Mouse (Mus musculus) forebrain, embryonic 16.5 days (tissue): ENCODE data around the gene E130308A19Rik. TPM values are rescaled to one million over a fixed set of nuclear protein-coding genes. Genes with fewer than 3 reads are reported as not detected.

Experiments used
- ATAC-seq: fragments of 200-750 bp; cut with Nextera tagmentation; 2 replicates; pipeline ENCODE4 v1.8.0; 2017; ENCODE audit warnings: mild to moderate bottlenecking, moderate library complexity
- H3K27ac ChIP-seq: fragments of 300-500 bp; sonication (generic); 2 replicates; pipeline ENCODE4 v1.5.1; 2014; ENCODE audit warnings: low read length, control low read depth
- H3K27me3 ChIP-seq: fragments of 300-500 bp; sonication (generic); replicated peaks from 2 replicates; pipeline ENCODE4 v1.6.1; 2014; ENCODE audit warnings: low read length; ENCODE audit not compliant: control insufficient read depth, insufficient read depth
- H3K36me3 ChIP-seq: fragments of 300-500 bp; sonication (generic); 2 replicates; pipeline ENCODE4 v1.6.1; 2014; ENCODE audit not compliant: control insufficient read depth, insufficient read depth
- H3K4me1 ChIP-seq: fragments of 300-500 bp; sonication (generic); replicated peaks from 2 replicates; pipeline ENCODE4 v1.6.1; 2014; ENCODE audit warnings: low read length; ENCODE audit not compliant: control insufficient read depth, insufficient read depth
- H3K4me2 ChIP-seq: fragments of 300-500 bp; sonication (generic); 2 replicates; pipeline ENCODE4 v1.6.1; 2014; ENCODE audit warnings: mild to moderate bottlenecking, low read length, control low read depth
- H3K4me3 ChIP-seq: fragments of 300-500 bp; sonication (generic); replicated peaks from 2 replicates; pipeline ENCODE4 v1.5.1; 2014; ENCODE audit warnings: mild to moderate bottlenecking, low read length, control low read depth
- H3K9ac ChIP-seq: fragments of 300-500 bp; sonication (generic); replicated peaks from 2 replicates; pipeline ENCODE4 v1.6.1; 2014; ENCODE audit warnings: low read depth, low read length, control low read depth
- H3K9me3 ChIP-seq: fragments of 300-500 bp; sonication (generic); 2 replicates; pipeline ENCODE4 v1.6.1; 2016; ENCODE audit warnings: low read length; ENCODE audit not compliant: control insufficient read depth
- WGBS: fragments of 180-500 bp; shearing (Covaris S2); extraction: QIAGEN DNeasy Blood & Tissue Kit; methylation state at CpG from one replicate; pipeline ENCODE4 v1.1.7; 2014; 5-methylcytosine and 5-hydroxymethylcytosine counted together
- polyA plus RNA-seq: library from polyadenylated mRNA; unstranded; fragments of >200 nt; fragmentation: Nextera tagmentation; extraction: Ambion mirVana; gene quantifications from 2 replicates; pipeline ENCODE4 v1.2.1, GENCODE M21; 2015

The E130308A19Rik gene
- polyA plus RNA-seq, 1 experiment from 2014 or later: 29.8 TPM

DNA sequence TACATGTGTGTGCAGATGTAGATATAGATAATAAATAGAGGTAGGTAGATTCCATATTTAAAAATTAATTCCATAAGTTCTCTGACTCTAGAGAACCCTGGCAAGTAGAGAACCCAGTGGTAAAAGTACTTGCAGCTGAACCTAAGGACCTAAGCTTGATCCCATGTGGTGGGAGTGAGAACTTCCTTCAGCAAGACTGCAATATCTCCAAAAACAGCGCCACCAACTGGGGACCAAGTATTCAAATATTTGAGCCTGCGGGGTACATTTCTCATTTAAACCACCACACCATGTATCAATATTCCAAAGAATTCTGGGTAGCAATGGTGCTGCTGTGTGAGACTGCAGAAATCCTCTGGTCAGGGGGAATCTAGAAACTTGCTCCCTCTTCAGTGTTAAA is 168.1 kb downstream of the E130308A19Rik start:
- no peaks in the 10 kb centered on the region for H3K27me3 ChIP-seq
- 74% methylated on average over 2 of the region's 2 CpGs for WGBS

GRCm38 (mm10) chr4:59795788-59796455 is 169.9 kb downstream of the E130308A19Rik start:
- no peak for ATAC-seq
- Histone ChIP-seq H3K4me1 (no peaks in the 10 kb centered on the region), H3K27me3 (no peaks in the 10 kb centered on the region), H3K4me2 (no peak overlapping the region), H3K4me3 (no peak overlapping the region), H3K36me3 (no peaks in the 10 kb centered on the region), H3K27ac (no peak overlapping the region), H3K9ac (no peak overlapping the region), H3K9me3 (no peaks in the 10 kb centered on the region)
- WGBS: 80% methylated on average over 2 of the region's 2 CpGs

More for the DNA sequence above, 168.1 kb downstream of the E130308A19Rik start:
- no peaks in the 10 kb centered on the region for H3K9me3 ChIP-seq
- ATAC-seq: no peak
- no peak overlapping the region for H3K9ac ChIP-seq
- no peak overlapping the region for H3K27ac ChIP-seq
- no peak overlapping the region for H3K4me3 ChIP-seq
- no peak overlapping the region for H3K4me2 ChIP-seq
- H3K36me3 ChIP-seq: no peaks in the 10 kb centered on the region
- H3K4me1 ChIP-seq: no peaks in the 10 kb centered on the region

DNA sequence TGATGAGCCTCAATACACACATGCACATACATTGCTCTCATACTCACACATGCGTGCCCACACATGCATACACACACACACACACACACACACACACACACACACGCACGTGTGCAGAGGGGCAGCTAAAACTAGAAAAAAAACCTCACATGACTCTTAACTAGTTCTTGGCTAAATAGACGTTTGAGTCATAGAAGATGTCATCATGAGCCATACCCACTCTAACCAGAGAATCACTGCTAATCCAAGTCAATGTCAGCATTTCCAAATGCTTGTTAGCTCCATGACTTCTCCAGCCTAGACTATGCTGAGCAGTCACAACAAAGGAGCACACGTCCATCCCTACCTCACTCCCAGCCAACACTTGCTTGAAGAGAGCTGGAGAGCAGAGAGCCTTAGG is 174.2 kb downstream of the E130308A19Rik start:
- 88% methylated on average over 5 of the region's 5 CpGs for WGBS
- H3K4me2 ChIP-seq: no peak overlapping the region
- ATAC-seq: no peak

GRCm38 (mm10) chr4:59801489-59801888 is 175.5 kb downstream of the E130308A19Rik start, which contains the start of gene Inip:
Inip (minus strand) TSS chr4:59801589.
- no peak within 1 kb of the TSS for H3K4me2 ChIP-seq
- no peak within 1 kb of the TSS for H3K9ac ChIP-seq
- ATAC-seq: no peak
- H3K36me3 ChIP-seq: no peaks in the 10 kb centered on the region
- peaks cover under 1% of the 10 kb centered on the region for H3K4me1 ChIP-seq
- no peak within 1 kb of the TSS for H3K27ac ChIP-seq
- H3K4me3 ChIP-seq: no peak within 1 kb of the TSS
- H3K9me3 ChIP-seq: no peaks in the 10 kb centered on the region
- H3K27me3 ChIP-seq: no peaks in the 10 kb centered on the region

More for the DNA sequence above, 174.2 kb downstream of the E130308A19Rik start:
- Histone ChIP-seq H3K9me3 (no peaks in the 10 kb centered on the region), H3K27me3 (no peaks in the 10 kb centered on the region), H3K4me1 (no peaks in the 10 kb centered on the region), H3K36me3 (no peaks in the 10 kb centered on the region), H3K9ac (no peak overlapping the region), H3K27ac (no peak overlapping the region), H3K4me3 (no peak overlapping the region)

DNA sequence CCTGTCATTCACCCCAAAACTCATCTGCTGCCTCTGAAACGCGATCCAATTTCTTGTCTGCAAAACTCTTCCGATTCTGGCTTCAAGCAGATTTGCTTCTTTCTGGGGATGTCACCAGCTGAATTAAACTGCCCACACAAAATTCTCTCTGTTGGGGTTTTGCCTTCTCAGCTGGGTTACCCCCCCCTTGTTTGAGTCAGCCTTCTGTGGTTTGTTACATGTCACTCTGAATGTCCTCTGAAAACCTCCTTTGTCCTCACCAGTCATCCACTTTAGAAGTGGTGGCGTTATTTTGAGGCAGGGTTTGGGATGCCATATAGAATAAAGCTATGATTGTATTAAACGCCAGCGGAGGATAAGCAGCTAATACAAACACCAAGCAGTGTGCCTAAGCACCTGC is 176.1 kb downstream of the E130308A19Rik start:
- no peaks in the 10 kb centered on the region for H3K27me3 ChIP-seq
- H3K36me3 ChIP-seq: no peaks in the 10 kb centered on the region
- WGBS: 69% methylated on average over 6 of the region's 6 CpGs
- H3K9ac ChIP-seq: no peak overlapping the region
- no peaks in the 10 kb centered on the region for H3K9me3 ChIP-seq
- no peak overlapping the region for H3K4me3 ChIP-seq
- ATAC-seq: no peak
- H3K27ac ChIP-seq: no peak overlapping the region
- no peak overlapping the region for H3K4me2 ChIP-seq
- H3K4me1 ChIP-seq: peaks cover 7% of the 10 kb centered on the region

- no peak overlapping the region for H3K4me3 ChIP-seq
- no peak overlapping the region for H3K4me2 ChIP-seq
- peaks cover 12% of the 10 kb centered on the region for H3K4me1 ChIP-seq
- WGBS: 74% methylated on average over 4 of the region's 4 CpGs
- no peak overlapping the region for H3K27ac ChIP-seq
- H3K36me3 ChIP-seq: no peaks in the 10 kb centered on the region
- ATAC-seq: no peak
- H3K9ac ChIP-seq: no peak overlapping the region
- no peaks in the 10 kb centered on the region for H3K27me3 ChIP-seq
- H3K9me3 ChIP-seq: no peaks in the 10 kb centered on the region
Observed at GRCm38 (mm10) chr4:59802792-59803191, 176.8 kb downstream of the E130308A19Rik start.

DNA sequence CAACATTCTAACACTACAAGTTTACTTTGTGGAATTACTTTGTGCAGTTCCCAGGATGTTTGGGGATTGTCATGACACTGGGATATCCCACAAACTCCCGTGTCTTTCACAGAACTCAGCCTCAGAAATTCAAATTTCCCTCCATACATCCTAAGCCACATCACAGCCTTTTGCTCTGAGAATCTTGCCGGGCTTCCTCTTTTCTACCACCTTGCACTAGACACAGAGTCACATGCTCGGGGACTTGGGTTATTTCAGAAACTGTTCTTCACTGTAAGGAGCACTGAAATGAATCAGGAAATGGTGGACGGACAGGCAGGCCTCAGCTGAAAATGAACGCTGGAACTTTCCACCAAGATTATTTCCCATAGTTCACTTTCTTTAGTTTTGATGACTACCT is 177.3 kb downstream of the E130308A19Rik start:
- H3K4me2 ChIP-seq: no peak overlapping the region
- no peak overlapping the region for H3K4me3 ChIP-seq
- no peak for ATAC-seq
- no peaks in the 10 kb centered on the region for H3K9me3 ChIP-seq
- 88% methylated on average over 5 of the region's 5 CpGs for WGBS
- no peaks in the 10 kb centered on the region for H3K36me3 ChIP-seq
- H3K27me3 ChIP-seq: no peaks in the 10 kb centered on the region
- no peak overlapping the region for H3K9ac ChIP-seq
- peaks cover 12% of the 10 kb centered on the region for H3K4me1 ChIP-seq
- H3K27ac ChIP-seq: no peak overlapping the region

DNA sequence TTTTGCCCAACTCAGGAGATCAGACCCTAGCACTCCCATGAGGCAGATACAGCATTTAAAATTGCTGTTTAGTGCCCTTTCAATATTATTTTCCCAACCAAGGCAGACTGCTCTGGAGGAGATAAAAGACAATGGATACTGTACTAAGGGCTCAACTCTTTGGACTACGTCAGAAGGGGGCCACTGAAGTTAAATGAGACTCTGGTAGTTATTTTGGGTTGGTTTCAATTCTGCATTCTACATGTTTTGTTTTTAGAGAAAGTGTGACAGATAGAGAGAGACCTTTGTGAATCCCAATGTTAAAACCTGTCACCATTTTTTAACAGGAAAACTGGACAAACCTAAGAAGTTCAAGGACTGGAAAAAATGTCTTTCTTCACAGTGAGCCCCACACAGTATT is 178.7 kb downstream of the E130308A19Rik start:
- Histone ChIP-seq H3K4me2 (peak overlapping the region; percentile 96), H3K9me3 (no peaks in the 10 kb centered on the region), H3K9ac (no peak overlapping the region), H3K27me3 (no peaks in the 10 kb centered on the region), H3K4me3 (peak overlapping the region; percentile 92; the same call in 1 of the 2 replicates), H3K27ac (no peak overlapping the region), H3K36me3 (no peaks in the 10 kb centered on the region), H3K4me1 (peaks cover 12% of the 10 kb centered on the region)
- no peak for ATAC-seq
- 64% methylated on average over 1 of the region's 1 CpGs for WGBS

DNA sequence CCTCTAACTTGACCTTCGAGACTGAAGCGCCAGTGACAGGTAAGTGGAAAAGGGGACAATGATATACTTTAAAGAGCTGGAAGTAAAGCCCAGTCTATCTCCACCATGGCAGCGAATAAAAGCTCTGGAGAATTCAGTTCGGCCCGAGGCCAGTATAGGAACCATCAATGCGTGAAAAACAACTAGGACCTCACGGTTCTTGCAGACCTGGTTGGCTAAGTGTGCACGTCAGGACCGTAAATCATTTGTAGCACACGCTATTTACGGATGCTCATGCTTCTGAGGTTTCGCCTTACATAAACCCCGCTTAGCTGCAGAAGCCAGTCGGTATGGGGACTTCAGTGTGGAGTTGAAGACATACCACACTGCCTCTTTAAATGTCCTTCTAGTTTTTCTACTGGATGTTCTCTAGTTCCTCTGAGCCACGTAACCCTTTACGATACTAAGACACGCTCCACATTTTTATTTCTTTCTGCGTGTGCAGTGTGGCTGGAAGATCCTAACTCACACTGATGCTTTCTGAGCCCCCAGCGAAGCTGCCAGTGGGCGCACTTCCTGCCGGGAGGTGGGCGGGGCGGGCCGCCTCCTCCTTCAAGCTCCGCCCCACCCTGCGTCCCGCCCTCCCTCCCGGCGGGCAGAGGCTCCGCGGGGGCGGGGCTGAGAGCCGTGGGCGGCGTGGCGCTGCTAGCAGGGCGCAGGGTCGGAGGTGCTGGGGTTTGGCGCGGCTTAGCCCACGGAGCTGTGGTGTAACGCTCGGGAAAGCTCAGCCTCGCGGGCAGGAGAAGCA is 179.4 kb downstream of the E130308A19Rik start, which contains the start of gene Snx30:
Snx30 (plus strand) TSS at position 660 of the 787 bp plus-strand sequence.
- peak within 1 kb of the TSS; percentile 92 for H3K4me3 ChIP-seq
- peak within 1 kb of the TSS; percentile 60 for H3K27ac ChIP-seq
- H3K4me2 ChIP-seq: peak within 1 kb of the TSS; percentile 96
- peak within 1 kb of the TSS; percentile 90 for H3K9ac ChIP-seq
- H3K4me1 ChIP-seq: peaks cover 12% of the 10 kb centered on the region
- H3K36me3 ChIP-seq: no peaks in the 10 kb centered on the region
- H3K27me3 ChIP-seq: no peaks in the 10 kb centered on the region
- ATAC-seq: peak; percentile 94
- no peaks in the 10 kb centered on the region for H3K9me3 ChIP-seq
- 2% methylated on average over 40 of the region's 45 CpGs for WGBS
